Mouse (Mus musculus): ENCODE data around the gene Olfr1014. TPM values are rescaled to one million over a fixed set of nuclear protein-coding genes. Genes with fewer than 3 reads are reported as not detected.

Gene Olfr1014
- not detected in 2 replicates for polyA plus RNA-seq (2015; fragmentation: Nextera tagmentation; extraction: Ambion mirVana)

GRCm38 (mm10) chr2:85772413-85772812 is at the start of gene Olfr1014:
Gene Olfr1014, plus strand, starts transcription at chr2:85772713.
- Histone ChIP-seq H3K27ac (no peak within 1 kb of the TSS), H3K4me3 (no peak within 1 kb of the TSS), H3K4me1 (no peaks in the 10 kb centered on the region), H3K9me3 (no peaks in the 10 kb centered on the region), H3K36me3 (replicated peaks) (no peaks in the 10 kb centered on the region), H3K9ac (no peak within 1 kb of the TSS), H3K4me2 (no peak within 1 kb of the TSS), H3K27me3 (replicated peaks) (no peaks in the 10 kb centered on the region)
- ATAC-seq (replicated peaks) = no peak

- Histone ChIP-seq H3K9me3 (no peaks in the 10 kb centered on the region), H3K4me1 (no peaks in the 10 kb centered on the region), H3K9ac (no peak overlapping the region), H3K4me2 (no peak overlapping the region), H3K27ac (no peak overlapping the region), H3K27me3 (replicated peaks) (no peaks in the 10 kb centered on the region), H3K4me3 (no peak overlapping the region), H3K36me3 (replicated peaks) (no peaks in the 10 kb centered on the region)
- ATAC-seq (replicated peaks) = peak; percentile 87
- 10% methylated on average over 3 of the region's 3 CpGs for WGBS
Observed at GRCm38 (mm10) chr2:85725793-85726192, 46.7 kb upstream of the Olfr1014 start.

- no peak for ATAC-seq (replicated peaks)
- H3K4me1 ChIP-seq = no peaks in the 10 kb centered on the region
- H3K4me2 ChIP-seq = no peak overlapping the region
- H3K36me3 ChIP-seq (replicated peaks) = no peaks in the 10 kb centered on the region
- H3K9me3 ChIP-seq = no peaks in the 10 kb centered on the region
- H3K4me3 ChIP-seq = no peak overlapping the region
- H3K27ac ChIP-seq = no peak overlapping the region
- WGBS = 75% methylated on average over 4 of the region's 4 CpGs
- no peaks in the 10 kb centered on the region for H3K27me3 ChIP-seq (replicated peaks)
- H3K9ac ChIP-seq = no peak overlapping the region
Observed at GRCm38 (mm10) chr2:85753822-85754221, 18.7 kb upstream of the Olfr1014 start.

GRCm38 (mm10) chr2:85762666-85763065 is 9.8 kb upstream of the Olfr1014 start, which contains the start of gene Olfr1012:
Gene Olfr1012, minus strand, starts transcription at chr2:85762766.
- WGBS = 79% methylated on average over 1 of the region's 1 CpGs
- no peaks in the 10 kb centered on the region for H3K36me3 ChIP-seq (replicated peaks)

GRCm38 (mm10) chr2:85766798-85767197 is 5.7 kb upstream of the Olfr1014 start, which contains the start of gene Olfr1013:
Gene Olfr1013, plus strand, starts transcription at chr2:85767098.
- H3K27me3 ChIP-seq (replicated peaks) = no peaks in the 10 kb centered on the region
- no peak within 1 kb of the TSS for H3K9ac ChIP-seq
- H3K9me3 ChIP-seq = no peaks in the 10 kb centered on the region
- no peaks in the 10 kb centered on the region for H3K4me1 ChIP-seq
- H3K27ac ChIP-seq = no peak within 1 kb of the TSS
- no peak within 1 kb of the TSS for H3K4me3 ChIP-seq
- ATAC-seq (replicated peaks) = no peak
- no peak within 1 kb of the TSS for H3K4me2 ChIP-seq
- H3K36me3 ChIP-seq (replicated peaks) = no peaks in the 10 kb centered on the region

More at GRCm38 (mm10) chr2:85762666-85763065, 9.8 kb upstream of the Olfr1014 start, which contains the start of gene Olfr1012:
- no peak for ATAC-seq (replicated peaks)
- H3K27ac ChIP-seq = no peak within 1 kb of the TSS
- no peak within 1 kb of the TSS for H3K4me3 ChIP-seq
- H3K4me1 ChIP-seq = no peaks in the 10 kb centered on the region
- H3K27me3 ChIP-seq (replicated peaks) = no peaks in the 10 kb centered on the region
- H3K9ac ChIP-seq = no peak within 1 kb of the TSS
- no peaks in the 10 kb centered on the region for H3K9me3 ChIP-seq
- H3K4me2 ChIP-seq = no peak within 1 kb of the TSS

GRCm38 (mm10) chr2:85781717-85782116 is 9.2 kb downstream of the Olfr1014 start, which contains the start of gene Olfr1015:
Gene Olfr1015, plus strand, starts transcription at chr2:85782017.
- Histone ChIP-seq H3K27me3 (replicated peaks) (no peaks in the 10 kb centered on the region), H3K9me3 (no peaks in the 10 kb centered on the region), H3K4me1 (no peaks in the 10 kb centered on the region), H3K27ac (no peak within 1 kb of the TSS), H3K9ac (no peak within 1 kb of the TSS), H3K4me2 (no peak within 1 kb of the TSS), H3K4me3 (no peak within 1 kb of the TSS), H3K36me3 (replicated peaks) (no peaks in the 10 kb centered on the region)
- ATAC-seq (replicated peaks) = no peak

GRCm38 (mm10) chr2:85792331-85792730 is 19.8 kb downstream of the Olfr1014 start:
- no peak overlapping the region for H3K9ac ChIP-seq
- H3K4me3 ChIP-seq = no peak overlapping the region
- 13% methylated on average over 2 of the region's 2 CpGs for WGBS
- H3K4me1 ChIP-seq = no peaks in the 10 kb centered on the region
- H3K27ac ChIP-seq = no peak overlapping the region
- H3K27me3 ChIP-seq (replicated peaks) = no peaks in the 10 kb centered on the region
- H3K9me3 ChIP-seq = no peaks in the 10 kb centered on the region
- no peaks in the 10 kb centered on the region for H3K36me3 ChIP-seq (replicated peaks)
- H3K4me2 ChIP-seq = no peak overlapping the region
- peak; percentile 71; the same call in 1 of the 2 replicates for ATAC-seq (replicated peaks)

GRCm38 (mm10) chr2:85802444-85802843 is 29.9 kb downstream of the Olfr1014 start, which contains the start of gene Olfr1016:
Gene Olfr1016, minus strand, starts transcription at chr2:85802544.
- Histone ChIP-seq H3K4me1 (no peaks in the 10 kb centered on the region), H3K4me2 (no peak within 1 kb of the TSS), H3K4me3 (no peak within 1 kb of the TSS), H3K27me3 (replicated peaks) (no peaks in the 10 kb centered on the region), H3K27ac (no peak within 1 kb of the TSS), H3K9me3 (no peaks in the 10 kb centered on the region), H3K36me3 (replicated peaks) (no peaks in the 10 kb centered on the region), H3K9ac (no peak within 1 kb of the TSS)
- no peak for ATAC-seq (replicated peaks)
- WGBS = 95% methylated on average over 2 of the region's 2 CpGs

GRCm38 (mm10) chr2:85804501-85804900 is 32.0 kb downstream of the Olfr1014 start:
- Histone ChIP-seq H3K27ac (no peak overlapping the region), H3K9me3 (no peaks in the 10 kb centered on the region), H3K4me3 (no peak overlapping the region), H3K4me2 (no peak overlapping the region), H3K9ac (no peak overlapping the region), H3K4me1 (no peaks in the 10 kb centered on the region), H3K36me3 (replicated peaks) (no peaks in the 10 kb centered on the region), H3K27me3 (replicated peaks) (no peaks in the 10 kb centered on the region)
- 95% methylated on average over 4 of the region's 4 CpGs for WGBS
- ATAC-seq (replicated peaks) = no peak

- Histone ChIP-seq H3K4me1 (no peaks in the 10 kb centered on the region), H3K36me3 (replicated peaks) (no peaks in the 10 kb centered on the region), H3K4me2 (no peak within 1 kb of the TSS), H3K4me3 (no peak within 1 kb of the TSS), H3K27me3 (replicated peaks) (no peaks in the 10 kb centered on the region), H3K9me3 (no peaks in the 10 kb centered on the region), H3K9ac (no peak within 1 kb of the TSS), H3K27ac (no peak within 1 kb of the TSS)
- no peak for ATAC-seq (replicated peaks)
Observed at GRCm38 (mm10) chr2:85818179-85818578, 45.7 kb downstream of the Olfr1014 start, which contains the start of gene Olfr1018. Gene Olfr1018, plus strand, starts transcription at chr2:85818479.

Other genes starting within 250 kb of the Olfr1014 start
- gene Olfr996, start 193.5 kb upstream of the Olfr1014 start, polyA plus RNA-seq (2015; fragmentation: Nextera tagmentation; extraction: Ambion mirVana) = not detected in 2 replicates
- gene Olfr998, start 183.8 kb upstream of the Olfr1014 start, polyA plus RNA-seq (2015; fragmentation: Nextera tagmentation; extraction: Ambion mirVana) = not detected in 2 replicates
- not detected in 2 replicates for gene Olfr1000, start 160.8 kb upstream of the Olfr1014 start, polyA plus RNA-seq (2015; fragmentation: Nextera tagmentation; extraction: Ambion mirVana)
- not detected in 2 replicates for gene Olfr1002, start 122.0 kb upstream of the Olfr1014 start, polyA plus RNA-seq (2015; fragmentation: Nextera tagmentation; extraction: Ambion mirVana)
- not detected in 2 replicates for gene Olfr154, start 108.3 kb upstream of the Olfr1014 start, polyA plus RNA-seq (2015; fragmentation: Nextera tagmentation; extraction: Ambion mirVana)
- gene Olfr1006, start 93.9 kb upstream of the Olfr1014 start, polyA plus RNA-seq (2015; fragmentation: Nextera tagmentation; extraction: Ambion mirVana) = not detected in 2 replicates
- gene Olfr1008, start 83.3 kb upstream of the Olfr1014 start, polyA plus RNA-seq (2015; fragmentation: Nextera tagmentation; extraction: Ambion mirVana) = not detected in 2 replicates
- not detected in 2 replicates for gene Olfr1009, start 57.3 kb upstream of the Olfr1014 start, polyA plus RNA-seq (2015; fragmentation: Nextera tagmentation; extraction: Ambion mirVana)
- not detected in 2 replicates for gene Olfr1012, start 9.9 kb upstream of the Olfr1014 start, polyA plus RNA-seq (2015; fragmentation: Nextera tagmentation; extraction: Ambion mirVana)
- gene Olfr1013, start 5.6 kb upstream of the Olfr1014 start, polyA plus RNA-seq (2015; fragmentation: Nextera tagmentation; extraction: Ambion mirVana) = not detected in 2 replicates
- not detected in 2 replicates for gene Olfr1015, start 9.3 kb downstream of the Olfr1014 start, polyA plus RNA-seq (2015; fragmentation: Nextera tagmentation; extraction: Ambion mirVana)
- not detected in 2 replicates for gene Olfr1016, start 29.8 kb downstream of the Olfr1014 start, polyA plus RNA-seq (2015; fragmentation: Nextera tagmentation; extraction: Ambion mirVana)
- gene Olfr1018, start 45.8 kb downstream of the Olfr1014 start, polyA plus RNA-seq (2015; fragmentation: Nextera tagmentation; extraction: Ambion mirVana) = not detected in 2 replicates
- gene Olfr1019, start 72.8 kb downstream of the Olfr1014 start, polyA plus RNA-seq (2015; fragmentation: Nextera tagmentation; extraction: Ambion mirVana) = not detected in 2 replicates
- gene Olfr1020, start 74.3 kb downstream of the Olfr1014 start, polyA plus RNA-seq (2015; fragmentation: Nextera tagmentation; extraction: Ambion mirVana) = not detected in 2 replicates
- gene Olfr1022, start 95.9 kb downstream of the Olfr1014 start, polyA plus RNA-seq (2015; fragmentation: Nextera tagmentation; extraction: Ambion mirVana) = not detected in 2 replicates
- not detected in 2 replicates for gene Olfr1023, start 112.9 kb downstream of the Olfr1014 start, polyA plus RNA-seq (2015; fragmentation: Nextera tagmentation; extraction: Ambion mirVana)
- gene Olfr1024, start 132.3 kb downstream of the Olfr1014 start, polyA plus RNA-seq (2015; fragmentation: Nextera tagmentation; extraction: Ambion mirVana) = not detected in 2 replicates
- gene Olfr1025-ps1, start 142.5 kb downstream of the Olfr1014 start, polyA plus RNA-seq (2015; fragmentation: Nextera tagmentation; extraction: Ambion mirVana) = not detected in 2 replicates
- not detected in 2 replicates for gene Olfr1026, start 148.8 kb downstream of the Olfr1014 start, polyA plus RNA-seq (2015; fragmentation: Nextera tagmentation; extraction: Ambion mirVana)
- gene Olfr1028, start 177.7 kb downstream of the Olfr1014 start, polyA plus RNA-seq (2015; fragmentation: Nextera tagmentation; extraction: Ambion mirVana) = not detected in 2 replicates
- not detected in 2 replicates for gene Olfr1029, start 201.2 kb downstream of the Olfr1014 start, polyA plus RNA-seq (2015; fragmentation: Nextera tagmentation; extraction: Ambion mirVana)
- gene Olfr1030, start 206.6 kb downstream of the Olfr1014 start, polyA plus RNA-seq (2015; fragmentation: Nextera tagmentation; extraction: Ambion mirVana) = not detected in 2 replicates
- not detected in 2 replicates for gene Olfr1031, start 217.6 kb downstream of the Olfr1014 start, polyA plus RNA-seq (2015; fragmentation: Nextera tagmentation; extraction: Ambion mirVana)
- not detected in 2 replicates for gene Olfr1032, start 232.8 kb downstream of the Olfr1014 start, polyA plus RNA-seq (2015; fragmentation: Nextera tagmentation; extraction: Ambion mirVana)
- gene Olfr1033, start 247.9 kb downstream of the Olfr1014 start, polyA plus RNA-seq (2015; fragmentation: Nextera tagmentation; extraction: Ambion mirVana) = not detected in 2 replicates